Mouse (Mus musculus) midbrain, embryonic 11.5 days (tissue): ENCODE data around the gene Efhd2. TPM values are rescaled to one million over a fixed set of nuclear protein-coding genes. Genes with fewer than 3 reads are reported as not detected.

Experiments used
- ATAC-seq: fragments of 200-750 bp; cut with Nextera tagmentation; 2 replicates; pipeline ENCODE4 v1.8.0; 2017; ENCODE audit warnings: moderate TSS enrichment, moderate library complexity; ENCODE audit not compliant: low FRiP score
- DNase-seq: peaks from one replicate; pipeline ENCODE4 v3.0.0; 2015; ENCODE audit warnings: low spot score; ENCODE audit errors: missing footprints
- H3K27ac ChIP-seq: fragments of 300-500 bp; sonication (generic); 2 replicates; pipeline ENCODE4 v1.5.1; 2014; ENCODE audit warnings: low read depth, low read length
- H3K27me3 ChIP-seq: fragments of 300-500 bp; sonication (generic); 2 replicates; pipeline ENCODE4 v1.6.1; 2014; ENCODE audit warnings: mild to moderate bottlenecking, low read length, moderate library complexity, mixed read lengths; ENCODE audit not compliant: control insufficient read depth, insufficient read depth
- H3K36me3 ChIP-seq: fragments of 300-500 bp; sonication (generic); 2 replicates; pipeline ENCODE4 v1.6.1; 2014; ENCODE audit warnings: mild to moderate bottlenecking, low read length, moderate library complexity, mixed read lengths; ENCODE audit not compliant: control insufficient read depth, insufficient read depth
- H3K4me1 ChIP-seq: fragments of 300-500 bp; sonication (generic); 2 replicates; pipeline ENCODE4 v1.6.1; 2014; ENCODE audit warnings: low read length; ENCODE audit not compliant: control insufficient read depth, insufficient read depth
- H3K4me2 ChIP-seq: fragments of 300-500 bp; sonication (generic); 2 replicates; pipeline ENCODE4 v1.6.1; 2014; ENCODE audit warnings: mild to moderate bottlenecking, moderate library complexity
- H3K4me3 ChIP-seq: fragments of 300-500 bp; sonication (generic); 2 replicates; pipeline ENCODE4 v1.5.1; 2014; ENCODE audit warnings: low read depth, low read length
- H3K9ac ChIP-seq: fragments of 300-500 bp; sonication (generic); 2 replicates; pipeline ENCODE4 v1.6.1; 2014; ENCODE audit warnings: low read length
- H3K9me3 ChIP-seq: fragments of 300-500 bp; sonication (generic); 2 replicates; pipeline ENCODE4 v1.6.1; 2016; ENCODE audit warnings: low read length; ENCODE audit not compliant: control insufficient read depth
- WGBS: fragments of 180-500 bp; shearing (Covaris S2); extraction: QIAGEN DNeasy Blood & Tissue Kit; methylation state at CpG from one replicate; pipeline ENCODE4 v1.1.7; 2014; 5-methylcytosine and 5-hydroxymethylcytosine counted together
- polyA plus RNA-seq: library from polyadenylated mRNA; unstranded; fragments of >200 nt; fragmentation: Nextera tagmentation; extraction: Ambion mirVana; gene quantifications from 2 replicates; pipeline ENCODE4 v1.2.1, GENCODE M21; 2014

Gene Efhd2
- polyA plus RNA-seq, result 34.7 and 36.3 TPM in 2 replicates

GRCm38 (mm10) chr4:141874601-141875460 is at the start of gene Efhd2:
Efhd2 (minus strand) TSS chr4:141874920.
- Histone ChIP-seq H3K4me3 (peak within 1 kb of the TSS; percentile 75), H3K27ac (no peak within 1 kb of the TSS), H3K36me3 (no peaks in the 10 kb centered on the region), H3K4me1 (peaks cover 22% of the 10 kb centered on the region), H3K4me2 (peak within 1 kb of the TSS; percentile 87), H3K27me3 (no peaks in the 10 kb centered on the region), H3K9me3 (no peaks in the 10 kb centered on the region), H3K9ac (peak within 1 kb of the TSS; percentile 87)
- WGBS, result under 1% methylated on average over 71 of the region's 73 CpGs
- ATAC-seq, result peak; percentile 93
- peak; percentile 97 for DNase-seq

GRCm38 (mm10) chr4:141923961-141924360 is 49.2 kb upstream of the Efhd2 start:
- no peak for DNase-seq
- no peaks in the 10 kb centered on the region for H3K9me3 ChIP-seq
- no peaks in the 10 kb centered on the region for H3K27me3 ChIP-seq
- no peak for ATAC-seq
- no peaks in the 10 kb centered on the region for H3K36me3 ChIP-seq
- no peak overlapping the region for H3K4me2 ChIP-seq
- H3K4me3 ChIP-seq, result no peak overlapping the region
- no peak overlapping the region for H3K9ac ChIP-seq
- no peaks in the 10 kb centered on the region for H3K4me1 ChIP-seq
- no peak overlapping the region for H3K27ac ChIP-seq
- 87% methylated on average over 11 of the region's 11 CpGs for WGBS

- H3K9me3 ChIP-seq, result no peaks in the 10 kb centered on the region
- no peak overlapping the region for H3K4me2 ChIP-seq
- no peak overlapping the region for H3K4me3 ChIP-seq
- WGBS, result 90% methylated on average over 10 of the region's 10 CpGs
- no peaks in the 10 kb centered on the region for H3K36me3 ChIP-seq
- no peak overlapping the region for H3K9ac ChIP-seq
- H3K27ac ChIP-seq, result no peak overlapping the region
- H3K4me1 ChIP-seq, result no peaks in the 10 kb centered on the region
- DNase-seq, result no peak
- H3K27me3 ChIP-seq, result no peaks in the 10 kb centered on the region
- no peak for ATAC-seq
Measured at GRCm38 (mm10) chr4:141920391-141920790, 45.7 kb upstream of the Efhd2 start.

- no peaks in the 10 kb centered on the region for H3K4me1 ChIP-seq
- H3K9ac ChIP-seq, result no peak overlapping the region
- WGBS, result 77% methylated on average over 7 of the region's 7 CpGs
- DNase-seq, result no peak
- H3K27ac ChIP-seq, result no peak overlapping the region
- H3K27me3 ChIP-seq, result no peaks in the 10 kb centered on the region
- H3K4me3 ChIP-seq, result no peak overlapping the region
- H3K36me3 ChIP-seq, result no peaks in the 10 kb centered on the region
- ATAC-seq, result no peak
- no peaks in the 10 kb centered on the region for H3K9me3 ChIP-seq
- no peak overlapping the region for H3K4me2 ChIP-seq
Measured at GRCm38 (mm10) chr4:141917735-141918419, 43.2 kb upstream of the Efhd2 start.

- Histone ChIP-seq H3K4me2 (no peak overlapping the region), H3K27ac (0 out of 2 replicates have a peak overlapping the region, but pooled peaks have one; percentile 25), H3K36me3 (no peaks in the 10 kb centered on the region), H3K4me3 (no peak overlapping the region), H3K9me3 (no peaks in the 10 kb centered on the region), H3K4me1 (no peaks in the 10 kb centered on the region), H3K27me3 (no peaks in the 10 kb centered on the region), H3K9ac (no peak overlapping the region)
- DNase-seq (no peak), ATAC-seq (no peak)
- WGBS, result 44% methylated on average over 7 of the region's 7 CpGs
Measured at GRCm38 (mm10) chr4:141914040-141914439, 39.3 kb upstream of the Efhd2 start.

- no peak overlapping the region for H3K4me2 ChIP-seq
- H3K9ac ChIP-seq, result no peak overlapping the region
- H3K27ac ChIP-seq, result no peak overlapping the region
- no peak for ATAC-seq
- no peaks in the 10 kb centered on the region for H3K9me3 ChIP-seq
- no peak for DNase-seq
- no peaks in the 10 kb centered on the region for H3K36me3 ChIP-seq
- WGBS, result 85% methylated on average over 13 of the region's 13 CpGs
- no peak overlapping the region for H3K4me3 ChIP-seq
- no peaks in the 10 kb centered on the region for H3K27me3 ChIP-seq
- no peaks in the 10 kb centered on the region for H3K4me1 ChIP-seq
Measured at GRCm38 (mm10) chr4:141913201-141913993, 38.7 kb upstream of the Efhd2 start.

- Histone ChIP-seq H3K27ac (no peak overlapping the region), H3K36me3 (no peaks in the 10 kb centered on the region), H3K9me3 (no peaks in the 10 kb centered on the region), H3K4me3 (no peak overlapping the region), H3K9ac (no peak overlapping the region), H3K27me3 (no peaks in the 10 kb centered on the region), H3K4me2 (no peak overlapping the region), H3K4me1 (peaks cover 32% of the 10 kb centered on the region)
- WGBS, result 85% methylated on average over 9 of the region's 9 CpGs
- no peak for ATAC-seq
- no peak for DNase-seq
Measured at GRCm38 (mm10) chr4:141904710-141905109, 30.0 kb upstream of the Efhd2 start.

- 69% methylated on average over 8 of the region's 8 CpGs for WGBS
- peak overlapping the region; percentile 58 for H3K9ac ChIP-seq
- peaks cover 51% of the 10 kb centered on the region for H3K4me1 ChIP-seq
- H3K4me2 ChIP-seq, result no peak overlapping the region
- DNase-seq, result peak; percentile 92
- no peaks in the 10 kb centered on the region for H3K9me3 ChIP-seq
- H3K36me3 ChIP-seq, result no peaks in the 10 kb centered on the region
- H3K27ac ChIP-seq, result peak overlapping the region; percentile 98
- no peak overlapping the region for H3K4me3 ChIP-seq
- no peaks in the 10 kb centered on the region for H3K27me3 ChIP-seq
- ATAC-seq, result peak; percentile 3; the same call in 1 of the 2 replicates
Measured at GRCm38 (mm10) chr4:141902479-141902858, 27.7 kb upstream of the Efhd2 start.
